Mouse (Mus musculus): ENCODE data around the gene Syne1.

DNA sequence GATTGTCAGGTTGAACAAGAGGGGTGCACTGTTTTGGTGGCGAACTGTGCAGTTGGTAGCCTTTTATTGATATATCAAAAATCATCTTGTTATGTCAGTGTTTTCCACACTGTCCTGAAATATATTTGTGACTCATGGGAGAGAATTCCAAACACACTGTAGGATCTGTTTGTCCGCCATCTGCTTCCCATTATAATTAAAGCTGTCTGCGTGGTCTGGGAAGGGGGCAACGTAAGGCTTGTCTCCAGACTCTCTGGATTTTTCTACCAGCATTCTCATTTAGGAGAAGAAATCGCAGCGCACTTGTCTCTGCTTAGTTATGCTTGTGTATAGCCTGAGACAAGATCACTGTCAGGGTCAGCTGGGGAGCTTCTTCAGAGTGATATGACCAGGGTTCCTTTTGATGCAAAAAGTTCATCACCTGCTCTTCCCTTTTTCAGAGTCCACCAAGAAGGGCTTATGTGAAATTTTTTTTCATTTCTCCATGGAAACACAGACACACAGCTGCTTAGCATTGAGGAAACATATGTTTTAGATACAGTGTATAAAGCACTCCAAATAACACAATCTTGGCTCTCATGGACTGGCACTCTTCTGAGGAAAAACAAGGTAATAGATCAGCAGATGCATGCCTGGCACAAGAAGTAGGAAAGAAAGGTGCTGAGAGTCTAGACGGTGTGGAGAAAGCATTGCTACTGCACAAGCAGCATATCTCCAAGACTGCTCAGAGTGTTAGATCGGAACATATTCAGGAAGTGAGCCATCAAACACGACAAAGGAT is 316.4 kb downstream of the Syne1 start:
- no peak for TF ChIP-seq POLR2A (IDR thresholded peaks at IDR 0.05; ENCODE audit: borderline replicate concordance, extremely low read depth, low read depth, low read length)
- TF ChIP-seq CTCF (IDR thresholded peaks at IDR 0.05; ENCODE audit: insufficient read depth, low read length), result no peak
